Mouse (Mus musculus) intestine, embryonic 14.5 days (tissue): ENCODE data around the gene Itgae. TPM values are rescaled to one million over a fixed set of nuclear protein-coding genes. Genes with fewer than 3 reads are reported as not detected.

ENCODE experiments used
- ATAC-seq: fragments of 200-750 bp; cut with Nextera tagmentation; replicated peaks from 2 replicates; pipeline ENCODE4 v1.8.0; 2017; ENCODE audit warnings: low read depth, moderate number of reproducible peaks, moderate TSS enrichment, moderate library complexity; ENCODE audit not compliant: low FRiP score, low TSS enrichment
- DNase-seq: peaks from one replicate; pipeline ENCODE4 v3.0.0-alpha.2; 2018; ENCODE audit warnings: low spot score
- H3K27ac ChIP-seq: fragments of 300-500 bp; sonication (generic); 2 replicates; pipeline ENCODE4 v1.5.1; 2014; ENCODE audit warnings: low read depth, mild to moderate bottlenecking, control low read depth
- H3K27me3 ChIP-seq: fragments of 300-500 bp; sonication (generic); replicated peaks from 2 replicates; pipeline ENCODE4 v1.6.1; 2014; ENCODE audit warnings: low read length, control low read depth; ENCODE audit not compliant: control insufficient read depth, insufficient read depth
- H3K36me3 ChIP-seq: fragments of 300-500 bp; sonication (generic); 2 replicates; pipeline ENCODE4 v1.6.1; 2014; ENCODE audit warnings: low read length, control low read depth; ENCODE audit not compliant: control insufficient read depth, insufficient read depth
- H3K4me1 ChIP-seq: fragments of 300-500 bp; sonication (generic); replicated peaks from 2 replicates; pipeline ENCODE4 v1.6.1; 2014; ENCODE audit warnings: low read length, control low read depth, mixed read lengths; ENCODE audit not compliant: control insufficient read depth, insufficient read depth
- H3K4me2 ChIP-seq: fragments of 300-500 bp; sonication (generic); 2 replicates; pipeline ENCODE4 v1.6.1; 2014; ENCODE audit warnings: low read length
- H3K4me3 ChIP-seq: fragments of 300-500 bp; sonication (generic); 2 replicates; pipeline ENCODE4 v1.5.1; 2014; ENCODE audit warnings: low read depth, low read length, control low read depth, mixed read lengths
- H3K9ac ChIP-seq: fragments of 300-500 bp; sonication (generic); 2 replicates; pipeline ENCODE4 v1.6.1; 2014; ENCODE audit warnings: mild to moderate bottlenecking, low read length
- H3K9me3 ChIP-seq: fragments of 300-500 bp; sonication (generic); 2 replicates; pipeline ENCODE4 v1.6.1; 2016; ENCODE audit warnings: low read length, control low read depth; ENCODE audit not compliant: control insufficient read depth
- WGBS: fragments of 180-500 bp; shearing (Covaris S2); extraction: QIAGEN DNeasy Blood & Tissue Kit; methylation state at CpG from one replicate; pipeline ENCODE4 v1.1.7; 2014; 5-methylcytosine and 5-hydroxymethylcytosine counted together
- polyA plus RNA-seq: library from polyadenylated mRNA; unstranded; fragments of >200 nt; fragmentation: Nextera tagmentation; extraction: Ambion mirVana; gene quantifications from 2 replicates; pipeline ENCODE4 v1.2.1, GENCODE M21; 2014

The Itgae gene
- polyA plus RNA-seq, 1 experiment from 2014 or later: 0.23 TPM

DNA sequence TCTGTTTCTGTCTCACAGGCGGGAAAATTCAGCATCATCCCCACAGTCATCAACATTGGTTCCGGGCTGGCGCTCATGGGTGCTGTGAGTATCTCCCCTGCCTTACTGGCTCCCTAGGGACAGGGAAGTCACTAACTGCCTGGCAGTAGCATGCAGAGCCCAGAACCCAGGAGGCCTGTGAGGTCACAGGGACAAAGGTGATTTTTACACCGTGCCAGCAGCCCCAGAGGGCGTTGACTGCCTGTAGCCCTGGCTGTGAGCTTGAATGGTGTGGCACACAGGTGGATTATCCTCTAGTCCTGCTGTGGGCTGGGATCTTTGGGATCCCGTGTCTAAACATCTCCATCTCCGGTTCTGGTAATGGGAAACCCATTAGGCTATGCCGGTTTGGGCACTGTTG is 77.7 kb downstream of the Itgae start:
- Histone ChIP-seq H3K9ac (no peak overlapping the region), H3K27ac (no peak overlapping the region), H3K36me3 (peaks cover 7% of the 10 kb centered on the region), H3K4me2 (no peak overlapping the region), H3K27me3 (no peaks in the 10 kb centered on the region), H3K4me1 (peaks cover 8% of the 10 kb centered on the region), H3K9me3 (no peaks in the 10 kb centered on the region), H3K4me3 (no peak overlapping the region)
- no peak for DNase-seq
- ATAC-seq: no peak
- 82% methylated on average over 8 of the region's 8 CpGs for WGBS

GRCm38 (mm10) chr11:73168576-73168975 is 78.2 kb downstream of the Itgae start:
- Histone ChIP-seq H3K27ac (no peak overlapping the region), H3K9me3 (no peaks in the 10 kb centered on the region), H3K36me3 (peaks cover 12% of the 10 kb centered on the region), H3K4me2 (no peak overlapping the region), H3K4me1 (peaks cover 8% of the 10 kb centered on the region), H3K4me3 (no peak overlapping the region), H3K27me3 (no peaks in the 10 kb centered on the region), H3K9ac (no peak overlapping the region)
- DNase-seq: no peak
- 79% methylated on average over 6 of the region's 6 CpGs for WGBS
- ATAC-seq: no peak

DNA sequence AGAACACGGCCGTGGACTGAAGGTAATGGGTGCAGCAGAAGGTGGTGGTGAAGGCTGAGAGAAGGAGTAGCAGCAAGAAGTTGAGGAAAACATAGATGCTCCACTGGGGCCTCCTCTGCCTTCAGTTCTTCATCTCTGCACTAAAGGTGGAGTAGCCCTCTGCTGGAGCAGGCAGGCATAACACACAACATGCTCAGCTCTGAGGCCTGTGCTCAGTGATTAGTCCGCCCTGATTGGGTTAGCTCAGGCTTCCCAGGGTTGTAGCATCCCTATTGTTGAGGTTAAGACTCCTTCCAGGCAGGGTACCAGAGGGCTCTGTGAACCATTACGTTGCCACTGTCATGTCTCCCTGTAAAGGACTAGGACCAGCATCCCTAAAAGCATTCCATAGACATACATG is 78.8 kb downstream of the Itgae start:
- no peak overlapping the region for H3K4me2 ChIP-seq
- H3K9me3 ChIP-seq: no peaks in the 10 kb centered on the region
- no peak overlapping the region for H3K9ac ChIP-seq
- ATAC-seq (no peak; the same call in 1 of the 2 replicates), DNase-seq (peak; percentile 78)
- H3K27me3 ChIP-seq: no peaks in the 10 kb centered on the region
- WGBS: 50% methylated on average over 4 of the region's 4 CpGs
- peaks cover 16% of the 10 kb centered on the region for H3K36me3 ChIP-seq
- H3K4me1 ChIP-seq: peaks cover 8% of the 10 kb centered on the region
- H3K27ac ChIP-seq: no peak overlapping the region
- H3K4me3 ChIP-seq: no peak overlapping the region

DNA sequence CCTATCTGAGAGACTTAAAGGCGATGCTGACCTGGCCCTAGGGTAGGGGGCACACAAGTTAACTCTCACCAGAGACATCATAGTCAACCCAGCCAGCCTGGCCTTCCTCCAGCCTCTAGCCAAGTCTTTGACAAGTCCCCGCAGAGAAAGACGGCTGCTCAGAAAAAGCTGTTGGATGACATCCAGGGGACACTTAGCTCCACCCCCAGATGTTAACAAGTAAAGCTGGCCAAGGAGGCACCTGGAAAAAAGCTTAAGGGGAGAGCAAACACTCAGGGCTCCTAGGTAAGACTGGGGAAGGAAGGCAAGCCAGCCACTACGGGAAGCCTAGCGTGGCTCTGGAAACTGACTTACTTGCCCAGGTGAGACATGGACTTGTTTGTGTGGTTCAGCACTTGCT is 81.8 kb downstream of the Itgae start:
- H3K9ac ChIP-seq: no peak overlapping the region
- no peak overlapping the region for H3K27ac ChIP-seq
- peaks cover 22% of the 10 kb centered on the region for H3K36me3 ChIP-seq
- no peak for ATAC-seq
- H3K4me3 ChIP-seq: no peak overlapping the region
- peaks cover 20% of the 10 kb centered on the region for H3K4me1 ChIP-seq
- no peaks in the 10 kb centered on the region for H3K9me3 ChIP-seq
- DNase-seq: no peak
- 46% methylated on average over 5 of the region's 5 CpGs for WGBS
- H3K4me2 ChIP-seq: no peak overlapping the region
- no peaks in the 10 kb centered on the region for H3K27me3 ChIP-seq

DNA sequence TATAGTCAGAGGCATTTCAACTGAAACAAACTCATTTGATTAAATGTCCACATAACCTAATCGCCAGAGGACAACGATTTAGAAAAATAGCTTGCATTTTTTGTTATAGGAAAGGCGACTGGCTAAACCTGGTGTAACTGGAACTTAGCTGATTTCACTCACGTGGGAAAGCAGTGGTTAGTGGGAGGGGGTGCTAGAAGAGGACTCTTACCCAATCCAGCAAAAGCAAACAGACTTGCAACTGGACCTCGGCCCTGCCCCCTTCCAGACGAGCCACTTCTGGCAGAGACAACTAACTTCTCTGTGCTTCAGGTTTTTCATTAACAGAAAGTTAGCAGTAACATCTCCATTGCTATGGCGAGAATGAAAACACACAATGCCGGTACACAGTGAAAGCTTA is 85.2 kb downstream of the Itgae start:
- H3K36me3 ChIP-seq: peaks cover 27% of the 10 kb centered on the region
- H3K4me2 ChIP-seq: peak overlapping the region; percentile 93
- no peaks in the 10 kb centered on the region for H3K27me3 ChIP-seq
- H3K27ac ChIP-seq: peak overlapping the region; percentile 97
- peaks cover 30% of the 10 kb centered on the region for H3K4me1 ChIP-seq
- H3K9ac ChIP-seq: peak overlapping the region; percentile 88
- no peaks in the 10 kb centered on the region for H3K9me3 ChIP-seq
- no peak for DNase-seq
- 35% methylated on average over 8 of the region's 8 CpGs for WGBS
- peak overlapping the region; percentile 91 for H3K4me3 ChIP-seq
- no peak; the same call in 1 of the 2 replicates for ATAC-seq

GRCm38 (mm10) chr11:73176186-73176585 is 85.8 kb downstream of the Itgae start:
- H3K27ac ChIP-seq: peak overlapping the region; percentile 97
- H3K9ac ChIP-seq: peak overlapping the region; percentile 88
- peak overlapping the region; percentile 93 for H3K4me2 ChIP-seq
- WGBS: 1% methylated on average over 15 of the region's 15 CpGs
- DNase-seq (no peak), ATAC-seq (no peak)
- H3K4me1 ChIP-seq: peaks cover 30% of the 10 kb centered on the region
- H3K4me3 ChIP-seq: peak overlapping the region; percentile 91
- H3K9me3 ChIP-seq: no peaks in the 10 kb centered on the region
- H3K27me3 ChIP-seq: no peaks in the 10 kb centered on the region
- H3K36me3 ChIP-seq: peaks cover 26% of the 10 kb centered on the region

- WGBS: under 1% methylated on average over 80 of the region's 81 CpGs
- peak within 1 kb of the TSS; percentile 93 for H3K4me2 ChIP-seq
- DNase-seq: peak; percentile 94
Observed at GRCm38 (mm10) chr11:73176608-73177508, 86.5 kb downstream of the Itgae start, which contains the start of the genes Emc6 and Tax1bp3. Gene Emc6 (minus strand): TSS chr11:73177037. Gene Tax1bp3 (plus strand): TSS chr11:73177083.

GRCm38 (mm10) chr11:73177509-73177875 is 87.1 kb downstream of the Itgae start:
- H3K9ac ChIP-seq: peak overlapping the region; percentile 85
- H3K4me1 ChIP-seq: peaks cover 22% of the 10 kb centered on the region; the same call in 1 of the 2 replicates
- no peaks in the 10 kb centered on the region for H3K9me3 ChIP-seq
- peak overlapping the region; percentile 82 for H3K4me2 ChIP-seq
- H3K36me3 ChIP-seq: peaks cover 31% of the 10 kb centered on the region
- H3K27me3 ChIP-seq: no peaks in the 10 kb centered on the region
- ATAC-seq: peak; percentile 85
- no peak for DNase-seq
- peak overlapping the region; percentile 91 for H3K4me3 ChIP-seq
- WGBS: under 1% methylated on average over 28 of the region's 28 CpGs
- peak overlapping the region; percentile 97 for H3K27ac ChIP-seq

More at GRCm38 (mm10) chr11:73176608-73177508, 86.5 kb downstream of the Itgae start, which contains the start of the genes Emc6 and Tax1bp3:
- Histone ChIP-seq H3K27me3 (no peaks in the 10 kb centered on the region), H3K27ac (peak within 1 kb of the TSS; percentile 97), H3K9ac (peak within 1 kb of the TSS; percentile 88), H3K4me3 (peak within 1 kb of the TSS; percentile 91), H3K4me1 (peaks cover 28% of the 10 kb centered on the region), H3K9me3 (no peaks in the 10 kb centered on the region), H3K36me3 (peaks cover 25% of the 10 kb centered on the region)
- peak; percentile 96 for ATAC-seq
